8 mouse cellular contexts compared by ENCODE assay signal in genomic region chr2:32235433-32235832, GRCm38 (mm10). TPM values are rescaled to one million over a fixed set of nuclear protein-coding genes. Genes with fewer than 3 reads are reported as not detected.
DNase-seq lines count a peak whose midpoint lies in the region; ATAC-seq and TF ChIP-seq lines count a peak whose summit lies in the region.
"Had no signal": no experiment of that assay in that cellular context is flagged by ENCODE, and none has a peak within 500 bp of the region (broad histone marks: within the 10 kb centered on the region; RNA-seq: fewer than 3 reads in every experiment).

No protein-coding gene starts in this region.

- ATAC-seq in lung, embryonic 14.5 days (ENCODE audit: insufficient read depth) = no peak
- ATAC-seq in embryonic facial prominence, embryonic 14.5 days (ENCODE audit: low read depth) = no peak

- peak overlapping the region; percentile 71 for H3K4me3 ChIP-seq in lung, embryonic 14.5 days (ENCODE audit: low read depth, low read length)
- peak overlapping the region; percentile 63 for H3K4me3 ChIP-seq in embryonic facial prominence, embryonic 14.5 days (ENCODE audit: low read depth, low read length)
- peak overlapping the region; percentile 76 for H3K4me3 ChIP-seq in limb, embryonic 10.5 days
- H3K4me3 ChIP-seq in olfactory bulb, adult 2 months (ENCODE audit: insufficient read depth, low read depth, low read length) = peak overlapping the region; percentile 71; the same call in 1 of the 2 replicates

- H3K4me2 ChIP-seq in lung, embryonic 14.5 days = peak overlapping the region; percentile 93
- peak overlapping the region; percentile 90 for H3K4me2 ChIP-seq in embryonic facial prominence, embryonic 14.5 days (ENCODE audit: low read depth, low read length)

- peaks cover 10% of the 10 kb centered on the region; the same call in 1 of the 2 replicates for H3K4me1 ChIP-seq in lung, embryonic 14.5 days (ENCODE audit: insufficient read depth)
- peaks cover 13% of the 10 kb centered on the region for H3K4me1 ChIP-seq in embryonic facial prominence, embryonic 14.5 days (ENCODE audit: control insufficient read depth, insufficient read depth, low read length)
- peaks cover 23% of the 10 kb centered on the region for H3K4me1 ChIP-seq in limb, embryonic 10.5 days
- H3K4me1 ChIP-seq in olfactory bulb, adult 2 months (ENCODE audit: control insufficient read depth, insufficient read depth, low read length) = no peaks in the 10 kb centered on the region; the same call in 1 of the 2 replicates

- WGBS in lung, embryonic 14.5 days = 21% methylated on average over 7 of the region's 7 CpGs
- 30% methylated on average over 7 of the region's 7 CpGs for WGBS in embryonic facial prominence, embryonic 14.5 days
- 35% methylated on average over 7 of the region's 7 CpGs for WGBS in limb, embryonic 10.5 days
- WGBS in olfactory bulb, adult 2 months = 23% methylated on average over 7 of the region's 7 CpGs

- H3K9ac ChIP-seq in lung, embryonic 14.5 days = peak overlapping the region; percentile 62
- H3K9ac ChIP-seq in embryonic facial prominence, embryonic 14.5 days (ENCODE audit: low read depth, low read length) = peak overlapping the region; percentile 67

- no peak for TF ChIP-seq CTCF in lung, embryonic 14.5 days (IDR thresholded peaks at IDR 0.05; ENCODE audit: low read depth)
- no peak for TF ChIP-seq CTCF in olfactory bulb, adult 2 months (IDR thresholded peaks at IDR 0.05; ENCODE audit: insufficient read depth, low read depth, low read length)

- peaks cover 51% of the 10 kb centered on the region for H3K36me3 ChIP-seq in lung, embryonic 14.5 days (ENCODE audit: insufficient read depth)
- H3K36me3 ChIP-seq in embryonic facial prominence, embryonic 14.5 days (ENCODE audit: control insufficient read depth, insufficient read depth, low read length) = peaks cover 46% of the 10 kb centered on the region
- peaks cover 54% of the 10 kb centered on the region for H3K36me3 ChIP-seq in limb, embryonic 10.5 days

- no peak for DNase-seq in lung, embryonic 14.5 days
- DNase-seq in lung, postnatal 36 days = no peak
- DNase-seq in embryonic facial prominence, embryonic 14.5 days (ENCODE audit: low spot score) = no peak
- DNase-seq in limb, embryonic 10.5 days (ENCODE audit: low spot score) = no peak
- no peak for DNase-seq in left cerebral cortex, adult 11 months (ENCODE audit: low spot score)
- DNase-seq in right cerebral cortex, postnatal 36 days (ENCODE audit: low spot score in 2 of 2) = no peak
- DNase-seq: left cerebral cortex, postnatal 4 days had no signal

- TF ChIP-seq POLR2A in olfactory bulb, adult 2 months (IDR thresholded peaks at IDR 0.05; ENCODE audit: insufficient read depth, low read depth, low read length) = no peak

- no peaks in the 10 kb centered on the region for H3K9me3 ChIP-seq in lung, embryonic 14.5 days (ENCODE audit: low read depth, low read length)
- no peaks in the 10 kb centered on the region for H3K9me3 ChIP-seq in embryonic facial prominence, embryonic 14.5 days (ENCODE audit: control insufficient read depth, low read length)
- no peaks in the 10 kb centered on the region for H3K9me3 ChIP-seq in limb, embryonic 10.5 days (replicated peaks)

- H3K27me3 ChIP-seq in lung, embryonic 14.5 days (ENCODE audit: insufficient read depth, low read length) = no peaks in the 10 kb centered on the region
- H3K27me3 ChIP-seq in embryonic facial prominence, embryonic 14.5 days (replicated peaks; ENCODE audit: control insufficient read depth, insufficient read depth, low read length) = no peaks in the 10 kb centered on the region
- H3K27me3 ChIP-seq in limb, embryonic 10.5 days (ENCODE audit: low read depth, poor library complexity, severe bottlenecking) = no peaks in the 10 kb centered on the region

- peak overlapping the region; percentile 90 for H3K27ac ChIP-seq in lung, embryonic 14.5 days (ENCODE audit: low read depth)
- peak overlapping the region; percentile 91 for H3K27ac ChIP-seq in embryonic facial prominence, embryonic 14.5 days (replicated peaks; ENCODE audit: low read depth, low read length)
- peak overlapping the region; percentile 88 for H3K27ac ChIP-seq in limb, embryonic 10.5 days
- no peak overlapping the region for H3K27ac ChIP-seq in olfactory bulb, adult 2 months (ENCODE audit: insufficient read depth, low read depth, low read length)

RNA-seq across cellular contexts. Expression of gene Pomt1, which starts 1.0 kb away (rescaled TPM):
- polyA plus RNA-seq in lung, embryonic 14.5 days (2014; fragmentation: Nextera tagmentation; extraction: Ambion mirVana) = 19.4 and 21.6 TPM in 2 replicates
- polyA plus RNA-seq in embryonic facial prominence, embryonic 14.5 days (2014; fragmentation: Nextera tagmentation; extraction: Ambion mirVana) = 20.2 and 26.5 TPM in 2 replicates
- 21.1 and 24.1 TPM in 2 replicates for polyA plus RNA-seq in limb, embryonic 10.5 days (2016; fragmentation: Nextera tagmentation; extraction: Ambion mirVana)
- not detected in 2 replicates for polyA plus RNA-seq in olfactory bulb, adult 2 months (2012; ENCODE audit: insufficient read depth, insufficient read length, low replicate concordance, missing spikeins)

RNA-seq across cellular contexts. Expression of gene Uck1, which starts 24.5 kb away (rescaled TPM):
- 58.6 and 63.6 TPM in 2 replicates for polyA plus RNA-seq in lung, embryonic 14.5 days (2014; fragmentation: Nextera tagmentation; extraction: Ambion mirVana)
- 58.6 and 60.6 TPM in 2 replicates for polyA plus RNA-seq in embryonic facial prominence, embryonic 14.5 days (2014; fragmentation: Nextera tagmentation; extraction: Ambion mirVana)
- polyA plus RNA-seq in limb, embryonic 10.5 days (2016; fragmentation: Nextera tagmentation; extraction: Ambion mirVana) = 69.6 and 74.0 TPM in 2 replicates
- polyA plus RNA-seq in olfactory bulb, adult 2 months (2012; ENCODE audit: insufficient read depth, insufficient read length, low replicate concordance, missing spikeins) = not detected in 2 replicates

RNA-seq across cellular contexts. Expression of gene Golga2, which starts 51.8 kb away (rescaled TPM):
- polyA plus RNA-seq in lung, embryonic 14.5 days (2014; fragmentation: Nextera tagmentation; extraction: Ambion mirVana) = 24.0 and 25.2 TPM in 2 replicates
- 27.2 and 33.1 TPM in 2 replicates for polyA plus RNA-seq in embryonic facial prominence, embryonic 14.5 days (2014; fragmentation: Nextera tagmentation; extraction: Ambion mirVana)
- 20.4 and 25.0 TPM in 2 replicates for polyA plus RNA-seq in limb, embryonic 10.5 days (2016; fragmentation: Nextera tagmentation; extraction: Ambion mirVana)
- 105 TPM in 1 of 2 replicates, not detected in the other for polyA plus RNA-seq in olfactory bulb, adult 2 months (2012; ENCODE audit: insufficient read depth, insufficient read length, low replicate concordance, missing spikeins)

RNA-seq across cellular contexts. Expression of gene Swi5, which starts 52.4 kb away (rescaled TPM):
- polyA plus RNA-seq in lung, embryonic 14.5 days (2014; fragmentation: Nextera tagmentation; extraction: Ambion mirVana) = 205 and 220 TPM in 2 replicates
- polyA plus RNA-seq in embryonic facial prominence, embryonic 14.5 days (2014; fragmentation: Nextera tagmentation; extraction: Ambion mirVana) = 206 and 249 TPM in 2 replicates
- polyA plus RNA-seq in limb, embryonic 10.5 days (2016; fragmentation: Nextera tagmentation; extraction: Ambion mirVana) = 440 and 446 TPM in 2 replicates
- not detected in 2 replicates for polyA plus RNA-seq in olfactory bulb, adult 2 months (2012; ENCODE audit: insufficient read depth, insufficient read length, low replicate concordance, missing spikeins)

Comparison
In these comparisons a context has a peak if more than half of its experiments do, and no peak if none do; other contexts are left out.
1. RNA of gene Pomt1, which starts 1.0 kb away (polyA plus RNA-seq): 21.1 to 24.1 TPM in limb, embryonic 10.5 days, 19.4 to 21.6 TPM in lung, embryonic 14.5 days and 20.2 to 26.5 TPM in embryonic facial prominence, embryonic 14.5 days; not detected in olfactory bulb, adult 2 months; every median in the first group is over 10 times any median in the second.
2. RNA of gene Uck1, which starts 24.5 kb away (polyA plus RNA-seq): 69.6 to 74.0 TPM in limb, embryonic 10.5 days, 58.6 to 63.6 TPM in lung, embryonic 14.5 days and 58.6 to 60.6 TPM in embryonic facial prominence, embryonic 14.5 days; not detected in olfactory bulb, adult 2 months; every median in the first group is over 10 times any median in the second.
3. Peak in every context shown above with its lines, with median percentiles within 50 percentile points of each other: H3K4me3 ChIP-seq.